Mouse (Mus musculus) MEL (cell line): Measurements from ENCODE around the gene Carm1. TPM values are rescaled to one million over a fixed set of nuclear protein-coding genes. Genes with fewer than 3 reads are reported as not detected.
A peak's percentile ranks its signal among the peaks of the same experiment; 100 is the strongest.

Experiments used
- DNase-seq: peaks from one replicate; pipeline ENCODE4 v3.0.0; 2011; ENCODE audit warnings: low read depth, low spot score
- H3K27ac ChIP-seq: 2 replicates; pipeline ENCODE4 v1.5.1; 2012; ENCODE audit warnings: low read depth, mild to moderate bottlenecking, control low read depth, low read length, moderate library complexity; ENCODE audit not compliant: control insufficient read depth
- H3K27me3 ChIP-seq, 2 experiments: fragments of 150-350 bp in 1 of 2; sonication (generic) in 1 of 2; 2 replicates each; pipeline ENCODE4 v1.6.1; 2012; ENCODE audit warnings: low read length in 2 of 2, mild to moderate bottlenecking in 2 of 2, improper control_type of control experiment in 1 of 2, moderate library complexity in 1 of 2; ENCODE audit not compliant: insufficient read depth in 2 of 2, control insufficient read depth in 1 of 2
- H3K36me3 ChIP-seq, 2 experiments: 2 replicates each; pipeline ENCODE4 v1.6.1; 2012 to 2014; ENCODE audit warnings: low read length in 2 of 2, improper control_type of control experiment in 1 of 2, inconsistent platforms in 1 of 2, mild to moderate bottlenecking in 1 of 2; ENCODE audit not compliant: insufficient read depth in 2 of 2, control insufficient read depth in 1 of 2
- H3K4me1 ChIP-seq, 2 experiments: fragments of 150-350 bp in 1 of 2; sonication (generic) in 1 of 2; 2 replicates each; pipeline ENCODE4 v1.6.1; 2012; ENCODE audit warnings: low read length in 2 of 2, improper control_type of control experiment in 1 of 2, mild to moderate bottlenecking in 1 of 2; ENCODE audit not compliant: insufficient read depth in 2 of 2, control insufficient read depth in 1 of 2
- H3K4me3 ChIP-seq, 2 experiments: fragments of 150-350 bp in 1 of 2; sonication (generic) in 1 of 2; 2 replicates each; pipeline ENCODE4 v1.5.1; 2012; ENCODE audit warnings: low read depth in 2 of 2, low read length in 2 of 2, mild to moderate bottlenecking in 2 of 2, moderate library complexity in 2 of 2, control low read depth in 1 of 2, improper control_type of control experiment in 1 of 2; ENCODE audit not compliant: control insufficient read depth in 1 of 2, insufficient read depth in 1 of 2
- H3K79me2 ChIP-seq: 2 replicates; pipeline ENCODE4 v1.6.1; 2012; ENCODE audit warnings: mild to moderate bottlenecking, low read length, moderate library complexity; ENCODE audit not compliant: control insufficient read depth, poor library complexity, insufficient read depth
- H3K9ac ChIP-seq: 2 replicates; pipeline ENCODE4 v1.6.1; 2012; ENCODE audit warnings: low read depth, mild to moderate bottlenecking, control low read depth, low read length, moderate library complexity; ENCODE audit not compliant: control insufficient read depth, poor library complexity, severe bottlenecking
- H3K9me3 ChIP-seq: fragments of 150-350 bp; sonication (generic); replicated peaks from 2 replicates; pipeline ENCODE4 v1.6.1; 2012; ENCODE audit warnings: mild to moderate bottlenecking, low read length, improper control_type of control experiment, moderate library complexity; ENCODE audit not compliant: insufficient read depth
- ELF1 ChIP-seq: IDR thresholded peaks from 2 replicates; pipeline ENCODE4 v1.6.1; 2014; ENCODE audit warnings: low read depth, mild to moderate bottlenecking, inconsistent platforms, low read length, improper control_type of control experiment, moderate library complexity
- EP300 ChIP-seq, 2 experiments: IDR thresholded peaks; 2 replicates each; pipeline ENCODE4 v1.6.1; 2011; ENCODE audit warnings: improper control_type of control experiment in 2 of 2, low read length in 2 of 2, low read depth in 1 of 2, mild to moderate bottlenecking in 1 of 2
- ETS1 ChIP-seq: IDR thresholded peaks from 2 replicates; pipeline ENCODE4 v1.6.1; 2012; ENCODE audit warnings: low read depth, mild to moderate bottlenecking, inconsistent platforms, low read length, improper control_type of control experiment, moderate library complexity
- HCFC1 ChIP-seq: IDR thresholded peaks from 2 replicates; pipeline ENCODE4 v1.6.1; 2012; ENCODE audit warnings: low read depth, mild to moderate bottlenecking, inconsistent platforms, low read length, improper control_type of control experiment, moderate library complexity
- MAZ ChIP-seq: IDR thresholded peaks from 2 replicates; pipeline ENCODE4 v1.6.1; 2012; ENCODE audit warnings: low read depth, mild to moderate bottlenecking, inconsistent platforms, low read length, improper control_type of control experiment
- MYB ChIP-seq: IDR thresholded peaks from 2 replicates; pipeline ENCODE4 v1.6.1; 2011; ENCODE audit warnings: mild to moderate bottlenecking, low read depth, low read length, improper control_type of control experiment
- MYC ChIP-seq: IDR thresholded peaks from 2 replicates; pipeline ENCODE4 v1.6.1; 2011; ENCODE audit warnings: low read depth, mild to moderate bottlenecking, low read length, improper control_type of control experiment, moderate library complexity
- NELFE ChIP-seq: IDR thresholded peaks from 2 replicates; pipeline ENCODE4 v1.6.1; 2011; ENCODE audit warnings: low read depth, low read length, improper control_type of control experiment
- POLR2AphosphoS2 ChIP-seq: IDR thresholded peaks from 2 replicates; pipeline ENCODE4 v1.6.1; 2011; ENCODE audit warnings: low read length, improper control_type of control experiment
- POLR2AphosphoS5 ChIP-seq: IDR thresholded peaks from 2 replicates; pipeline ENCODE4 v1.6.1; 2012; ENCODE audit warnings: low read depth, borderline replicate concordance, mild to moderate bottlenecking, inconsistent platforms, low read length, moderate library complexity, mixed read lengths
- RAD21 ChIP-seq: IDR thresholded peaks from 2 replicates; pipeline ENCODE4 v1.6.1; 2011; ENCODE audit warnings: mild to moderate bottlenecking, low read depth, low read length, improper control_type of control experiment
- RCOR1 ChIP-seq: IDR thresholded peaks from 2 replicates; pipeline ENCODE4 v1.6.1; 2012; ENCODE audit warnings: low read depth, mild to moderate bottlenecking, inconsistent platforms, low read length, improper control_type of control experiment
- SIN3A ChIP-seq: IDR thresholded peaks from 2 replicates; pipeline ENCODE4 v1.6.1; 2012; ENCODE audit warnings: low read length, improper control_type of control experiment, inconsistent platforms
- SMC3 ChIP-seq: IDR thresholded peaks from 2 replicates; pipeline ENCODE4 v1.6.1; 2011; ENCODE audit warnings: low read depth, low read length, improper control_type of control experiment
- UBTF ChIP-seq: IDR thresholded peaks from 2 replicates; pipeline ENCODE4 v1.6.1; 2012; ENCODE audit warnings: low read depth, mild to moderate bottlenecking, inconsistent platforms, low read length, improper control_type of control experiment, moderate library complexity, borderline replicate concordance; ENCODE audit not compliant: insufficient read depth
- USF1 ChIP-seq: IDR thresholded peaks from 2 replicates; pipeline ENCODE4 v1.6.1; 2014; ENCODE audit warnings: low read depth, mild to moderate bottlenecking, inconsistent platforms, low read length, improper control_type of control experiment, moderate library complexity
- USF2 ChIP-seq, 2 experiments: IDR thresholded peaks; 2 replicates each; pipeline ENCODE4 v1.6.1; 2011 to 2012; ENCODE audit warnings: improper control_type of control experiment in 2 of 2, low read length in 2 of 2, borderline replicate concordance in 1 of 2, inconsistent platforms in 1 of 2, low read depth in 1 of 2, mild to moderate bottlenecking in 1 of 2; ENCODE audit not compliant: insufficient read depth in 1 of 2
- ZKSCAN1 ChIP-seq: IDR thresholded peaks from 2 replicates; pipeline ENCODE4 v1.6.1; 2012; ENCODE audit warnings: low read depth, mild to moderate bottlenecking, inconsistent platforms, low read length, improper control_type of control experiment, moderate library complexity
- ZNF384 ChIP-seq: IDR thresholded peaks from 2 replicates; pipeline ENCODE4 v1.6.1; 2012; ENCODE audit warnings: low read depth, mild to moderate bottlenecking, inconsistent platforms, low read length, improper control_type of control experiment
- polyA plus RNA-seq, 2 experiments: library from polyadenylated mRNA; stranded (reverse) in 1 of 2; unstranded in 1 of 2; fragments of >175 nt in 1 of 2; fragments of >200 nt in 1 of 2; gene quantifications; 2 replicates each; pipeline versions ENCODE4 v1.2.1 to v1.2.4; 2012; ENCODE audit warnings: low replicate concordance in 2 of 2, low read depth in 1 of 2; ENCODE audit not compliant: insufficient read length in 2 of 2, insufficient read depth in 1 of 2, missing spikeins in 1 of 2
- total RNA-seq: library from RNA; depleted of rRNA; stranded (reverse); fragments of 300-350 nt; gene quantifications from 2 replicates; pipeline ENCODE4 v1.2.3, GENCODE M21; 2012

Carm1 gene
- total and polyA plus RNA-seq, 3 experiments: 121 to 423 (median 121) TPM

GRCm38 (mm10) chr9:21591127-21591830 lies 44.6 kb downstream of the Carm1 start:
- H3K79me2 ChIP-seq: peaks cover 28% of the 10 kb centered on the region
- H3K4me3 ChIP-seq: 0 out of 4 replicates have a peak overlapping the region, but pooled peaks of 1 of the 2 experiments have one; percentile 51
- no peak overlapping the region for H3K27ac ChIP-seq
- DNase-seq: peak; percentile 59
- H3K27me3 ChIP-seq: no peaks in the 10 kb centered on the region
- H3K4me1 ChIP-seq: peaks cover 3 to 22% of the 10 kb centered on the region in 2 experiments; a peak in 3 of 4 replicates
- no peak overlapping the region for H3K9ac ChIP-seq
- H3K36me3 ChIP-seq: peaks cover 10 to 20% of the 10 kb centered on the region in 2 experiments
- no peak for TF ChIP-seq POLR2AphosphoS2
- no peak for TF ChIP-seq MAZ
- no peak for TF ChIP-seq NELFE
- no peak for TF ChIP-seq POLR2AphosphoS5
- no peak for TF ChIP-seq SMC3
- no peak for TF ChIP-seq HCFC1
- no peak for TF ChIP-seq USF1
- no peak for TF ChIP-seq USF2 (IDR thresholded peaks at IDR 0.05; ENCODE audit: borderline replicate concordance in 1 of 2, insufficient read depth in 1 of 2, low read depth in 1 of 2, low read length in 2 of 2)
- no peak for TF ChIP-seq MYB
- TF ChIP-seq SIN3A: no peak
- no peak for TF ChIP-seq MYC
- no peak for TF ChIP-seq ELF1
- TF ChIP-seq ETS1: no peak
- no peak for TF ChIP-seq ZNF384
- TF ChIP-seq EP300 (IDR thresholded peaks at IDR 0.05; ENCODE audit: low read depth in 1 of 2, low read length in 2 of 2): no peak
- TF ChIP-seq RCOR1: no peak
- no peak for TF ChIP-seq ZKSCAN1
- no peaks in the 10 kb centered on the region for H3K9me3 ChIP-seq

- DNase-seq: peak; percentile 63
- no peaks in the 10 kb centered on the region for H3K9me3 ChIP-seq
- peak overlapping the region; percentile 60 for H3K9ac ChIP-seq
- peaks cover 3 to 22% of the 10 kb centered on the region in 2 experiments; a peak in 3 of 4 replicates for H3K4me1 ChIP-seq
- peaks cover 9 to 20% of the 10 kb centered on the region in 2 experiments for H3K36me3 ChIP-seq
- peak overlapping the region; percentile 25 for H3K27ac ChIP-seq
- H3K27me3 ChIP-seq: no peaks in the 10 kb centered on the region
- TF ChIP-seq UBTF (0 out of 2 replicates have a peak, but pooled peaks have one; percentile 53), RAD21 (no peak)
- H3K79me2 ChIP-seq: peaks cover 28% of the 10 kb centered on the region
- peak overlapping the region; percentile 51 to 65 for H3K4me3 ChIP-seq
Observed at GRCm38 (mm10) chr9:21591831-21592702, 45.4 kb downstream of the Carm1 start.
